In the genomic region with DNA sequence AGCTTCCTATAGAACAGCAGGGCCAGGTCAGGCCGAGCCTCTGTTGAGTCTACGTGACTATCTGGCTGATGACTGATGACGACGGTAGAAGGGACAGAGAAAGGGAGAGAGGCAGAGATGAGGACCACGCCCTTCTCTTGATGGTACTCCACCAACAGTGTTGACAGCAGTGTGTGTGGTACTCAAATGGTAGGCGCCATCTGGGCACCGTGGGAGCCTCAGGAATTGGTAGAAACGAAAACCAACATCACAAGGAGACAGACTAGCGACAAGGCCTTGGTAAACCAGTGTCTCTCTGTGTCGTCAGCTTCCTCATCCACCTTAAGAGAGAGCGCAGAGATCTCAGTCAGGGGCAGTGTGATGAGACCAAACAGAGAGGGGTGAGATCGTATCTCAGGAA, we compare ENCODE assay signal across 12 mouse cellular contexts.
"Had no signal": no experiment of that assay in that cellular context is flagged by ENCODE, and none has a peak within 500 bp of the region (broad histone marks: within the 10 kb centered on the region; RNA-seq: fewer than 3 reads in every experiment).

No protein-coding gene starts in this region.

- DNase-seq: lung, adult 18-20 months; lung, embryonic 14.5 days; lung, postnatal 10 days; lung, postnatal 4 days; retina, postnatal 1 day; right cerebral cortex, adult 18-20 months; right cerebral cortex, postnatal 25 days; right cerebral cortex, postnatal 4 days; spleen, adult 18-20 months; thymus, adult 18-20 months; thymus, postnatal 14 days; thymus, postnatal 36 days had no signal
